Mouse (Mus musculus): Measurements from ENCODE around the gene Fah.

GRCm38 (mm10) chr7:84594917-84595303, 11.6 kb downstream of the Fah start:
- TF ChIP-seq MAX (IDR thresholded peaks at IDR 0.05) (no peak), MYOG (IDR thresholded peaks at IDR 0.05; ENCODE audit: control insufficient read depth, extremely low read depth, insufficient read length) (no peak), CTCF (IDR thresholded peaks at IDR 0.05; ENCODE audit: control insufficient read depth, insufficient read depth, insufficient read length) (no peak), USF1 (IDR thresholded peaks at IDR 0.05; ENCODE audit: low read depth) (no peak), CEBPB (IDR thresholded peaks at IDR 0.05; ENCODE audit: low read depth) (no peak), MYOD1 (IDR thresholded peaks at IDR 0.05; ENCODE audit: control insufficient read depth, insufficient read length, low read depth) (no peak), FOSL1 (IDR thresholded peaks at IDR 0.05; ENCODE audit: insufficient read depth, low read length, poor library complexity, severe bottlenecking) (no peak)
